Mouse (Mus musculus): Measurements from ENCODE around the gene Olfr518. TPM values are rescaled to one million over a fixed set of nuclear protein-coding genes. Genes with fewer than 3 reads are reported as not detected.

Olfr518 gene
- polyA plus RNA-seq, 1 experiment from 2014 or later, result not detected

- H3K36me3 ChIP-seq (ENCODE audit: control insufficient read depth, insufficient read depth, low read length), result no peaks in the 10 kb centered on the region
- no peak within 1 kb of the TSS for H3K4me3 ChIP-seq (ENCODE audit: low read depth, low read length)
- ATAC-seq (ENCODE audit: low FRiP score), result no peak
- no peaks in the 10 kb centered on the region for H3K4me1 ChIP-seq (replicated peaks; ENCODE audit: control insufficient read depth, insufficient read depth, low read length)
- H3K9ac ChIP-seq (ENCODE audit: low read depth, low read length), result no peak within 1 kb of the TSS
- H3K27me3 ChIP-seq (ENCODE audit: control insufficient read depth, insufficient read depth, low read length), result no peaks in the 10 kb centered on the region
- no peak for DNase-seq (ENCODE audit: low spot score)
- no peak within 1 kb of the TSS for H3K4me2 ChIP-seq (replicated peaks; ENCODE audit: low read depth, low read length)
- H3K27ac ChIP-seq (ENCODE audit: low read depth, low read length), result no peak within 1 kb of the TSS
- 90% methylated on average over 2 of the region's 2 CpGs for WGBS
- H3K9me3 ChIP-seq (ENCODE audit: control insufficient read depth, low read length), result no peaks in the 10 kb centered on the region
These were observed 34.4 kb downstream of the Olfr518 start, which contains the start of gene Olfr516 for GRCm38 (mm10) chr7:108850429-108850828. Olfr516 (minus strand) TSS chr7:108850529.

Other genes with a start within 250 kb of the Olfr518 start
- not detected in 2 replicates for gene Olfr509, start 233.1 kb downstream of the Olfr518 start, polyA plus RNA-seq (2014; fragmentation: Nextera tagmentation; extraction: Ambion mirVana)
- gene Olfr510, start 218.6 kb downstream of the Olfr518 start, polyA plus RNA-seq (2014; fragmentation: Nextera tagmentation; extraction: Ambion mirVana), result not detected in 2 replicates
- gene Olfr512, start 171.7 kb downstream of the Olfr518 start, polyA plus RNA-seq (2014; fragmentation: Nextera tagmentation; extraction: Ambion mirVana), result not detected in 2 replicates
- not detected in 2 replicates for gene Olfr513, start 134.0 kb downstream of the Olfr518 start, polyA plus RNA-seq (2014; fragmentation: Nextera tagmentation; extraction: Ambion mirVana)
- not detected in 2 replicates for gene Olfr514, start 59.0 kb downstream of the Olfr518 start, polyA plus RNA-seq (2014; fragmentation: Nextera tagmentation; extraction: Ambion mirVana)
- not detected in 2 replicates for gene Olfr516, start 34.5 kb downstream of the Olfr518 start, polyA plus RNA-seq (2014; fragmentation: Nextera tagmentation; extraction: Ambion mirVana)
- not detected in 2 replicates for gene Olfr517, start 12.6 kb downstream of the Olfr518 start, polyA plus RNA-seq (2014; fragmentation: Nextera tagmentation; extraction: Ambion mirVana)
- gene Olfr519, start 9.4 kb upstream of the Olfr518 start, polyA plus RNA-seq (2014; fragmentation: Nextera tagmentation; extraction: Ambion mirVana), result not detected in 2 replicates
- gene Nlrp10, start 45.2 kb upstream of the Olfr518 start, polyA plus RNA-seq (2014; fragmentation: Nextera tagmentation; extraction: Ambion mirVana), result not detected in 2 replicates
- 78.7 and 87.3 TPM in 2 replicates for gene Eif3f, start 49.4 kb upstream of the Olfr518 start, polyA plus RNA-seq (2014; fragmentation: Nextera tagmentation; extraction: Ambion mirVana)
- 14.6 and 15.7 TPM in 2 replicates for gene Tub, start 65.3 kb upstream of the Olfr518 start, polyA plus RNA-seq (2014; fragmentation: Nextera tagmentation; extraction: Ambion mirVana)
- 20.0 and 20.4 TPM in 2 replicates for gene Ric3, start 198.3 kb upstream of the Olfr518 start, polyA plus RNA-seq (2014; fragmentation: Nextera tagmentation; extraction: Ambion mirVana)